Mouse (Mus musculus): ENCODE data around the gene Atxn1l. TPM values are rescaled to one million over a fixed set of nuclear protein-coding genes. Genes with fewer than 3 reads are reported as not detected.

Gene Atxn1l
- polyA plus RNA-seq, 1 experiment: not detected

DNA sequence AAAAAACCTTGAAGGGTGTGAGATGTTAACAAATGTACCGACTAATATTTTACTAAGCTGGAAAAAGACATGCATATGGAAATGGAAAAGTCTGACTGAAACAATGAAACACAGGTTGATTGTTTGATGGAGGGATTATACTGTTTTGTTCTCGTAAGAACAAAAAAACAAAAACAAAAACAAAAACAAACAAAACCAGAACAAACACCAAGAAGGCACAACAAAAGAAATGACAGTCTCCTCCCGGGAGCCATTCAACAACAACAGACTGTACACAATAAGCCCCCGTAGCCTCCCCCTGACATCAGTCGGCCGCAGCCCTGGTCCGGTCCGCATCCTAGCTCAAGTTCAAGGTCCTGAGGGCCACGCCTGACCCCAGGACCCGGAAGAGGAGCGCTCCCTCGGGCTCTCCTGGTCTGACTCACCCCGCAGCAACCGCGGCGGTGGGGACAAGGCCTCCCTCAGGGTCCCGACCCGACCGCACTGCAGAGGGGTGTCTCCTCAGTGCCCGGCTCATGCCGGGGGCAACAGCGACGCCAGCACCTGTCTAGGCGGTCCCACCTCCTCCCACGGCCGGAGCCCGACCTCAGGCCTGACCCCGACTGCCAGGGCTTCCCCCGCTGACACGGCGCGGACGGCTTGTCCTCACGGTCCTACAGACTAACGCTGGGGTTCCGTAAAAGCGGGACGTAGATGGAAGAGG lies 44.9 kb downstream of the Atxn1l start:
- under 1% methylated on average over 38 of the region's 38 CpGs for WGBS
- Histone ChIP-seq H3K4me1 (ENCODE audit: control insufficient read depth, insufficient read depth, low read length) (peaks cover 7% of the 10 kb centered on the region), H3K27ac (ENCODE audit: insufficient read depth, low read depth, low read length) (peak overlapping the region; percentile 80), H3K4me3 (ENCODE audit: insufficient read depth, low read depth, low read length) (peak overlapping the region; percentile 64)
- TF ChIP-seq CTCF (IDR thresholded peaks at IDR 0.05; ENCODE audit: insufficient read depth, low read depth, low read length) (no peak), POLR2A (IDR thresholded peaks at IDR 0.05; ENCODE audit: insufficient read depth, low read depth, low read length) (no peak)

DNA sequence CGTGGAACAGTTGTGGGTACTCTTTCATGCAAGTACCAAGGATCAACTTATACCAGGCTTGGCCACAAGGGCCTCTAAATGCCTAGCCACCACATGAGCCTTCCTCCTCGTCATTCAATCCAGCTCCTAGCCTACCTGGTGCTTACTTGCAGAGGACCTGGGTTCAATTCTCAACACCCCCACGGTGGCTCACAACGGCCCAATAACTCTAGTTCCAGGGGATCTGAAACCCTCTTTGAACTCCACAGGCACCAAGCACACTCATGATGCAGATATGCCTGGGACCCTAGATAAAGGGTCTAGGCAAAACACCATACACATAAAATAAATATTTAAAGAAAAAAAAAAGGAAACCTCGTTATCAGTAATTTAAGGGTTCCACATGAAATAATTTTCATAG lies 45.8 kb downstream of the Atxn1l start:
- Histone ChIP-seq H3K4me1 (ENCODE audit: control insufficient read depth, insufficient read depth, low read length) (peaks cover 11% of the 10 kb centered on the region), H3K4me3 (ENCODE audit: insufficient read depth, low read depth, low read length) (peak overlapping the region; percentile 44), H3K27ac (ENCODE audit: insufficient read depth, low read depth, low read length) (no peak overlapping the region)
- 33% methylated on average over 5 of the region's 5 CpGs for WGBS
- TF ChIP-seq CTCF (IDR thresholded peaks at IDR 0.05; ENCODE audit: insufficient read depth, low read depth, low read length): no peak

DNA sequence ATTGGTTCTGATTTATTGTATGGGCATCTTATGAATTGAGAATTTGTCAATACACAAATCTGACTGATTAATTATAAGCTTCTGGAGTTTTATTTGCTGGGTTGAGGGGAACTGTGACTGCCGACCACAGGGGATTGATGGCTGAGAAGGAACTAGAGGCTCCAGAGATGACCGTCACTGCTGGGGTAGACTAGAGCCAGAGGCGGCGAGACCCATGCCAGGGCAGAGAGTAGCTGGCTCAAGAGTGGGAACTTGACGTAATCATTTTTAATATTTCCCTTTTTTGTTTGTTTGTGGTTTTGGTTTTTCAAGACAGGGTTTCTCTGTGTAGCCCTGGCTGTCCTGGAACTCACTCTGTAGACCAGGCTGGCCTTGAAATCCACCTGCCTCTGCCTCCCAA lies 50.3 kb downstream of the Atxn1l start:
- no peak overlapping the region for H3K4me3 ChIP-seq (ENCODE audit: insufficient read depth, low read depth, low read length)
- H3K27ac ChIP-seq (ENCODE audit: insufficient read depth, low read depth, low read length): no peak overlapping the region
- WGBS: 83% methylated on average over 5 of the region's 5 CpGs
- TF ChIP-seq POLR2A (IDR thresholded peaks at IDR 0.05; ENCODE audit: insufficient read depth, low read depth, low read length) (no peak), CTCF (IDR thresholded peaks at IDR 0.05; ENCODE audit: insufficient read depth, low read depth, low read length) (no peak)
- H3K4me1 ChIP-seq (ENCODE audit: control insufficient read depth, insufficient read depth, low read length): peaks cover 17% of the 10 kb centered on the region

DNA sequence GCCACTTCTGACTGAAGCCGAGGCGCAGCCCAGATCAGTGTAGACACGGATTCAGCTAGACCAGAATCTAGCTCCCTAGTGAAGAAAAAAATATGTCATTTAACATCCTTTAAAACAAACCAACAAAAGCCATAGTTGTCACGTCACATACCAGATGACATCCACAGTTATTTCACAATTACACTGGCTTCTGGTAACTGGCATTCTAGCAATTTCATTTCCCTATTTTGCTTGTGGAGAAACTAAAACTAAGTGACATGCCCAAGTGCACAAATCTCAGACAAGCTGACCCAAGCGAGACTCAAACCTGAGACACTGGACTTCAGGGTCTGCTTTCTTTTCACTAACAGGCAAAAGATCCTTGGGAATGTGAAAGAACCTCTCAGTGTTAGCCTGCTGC lies 55.4 kb downstream of the Atxn1l start:
- TF ChIP-seq POLR2A (IDR thresholded peaks at IDR 0.05; ENCODE audit: insufficient read depth, low read depth, low read length) (no peak), CTCF (IDR thresholded peaks at IDR 0.05; ENCODE audit: insufficient read depth, low read depth, low read length) (no peak)
- H3K4me1 ChIP-seq (ENCODE audit: control insufficient read depth, insufficient read depth, low read length): peaks cover 6% of the 10 kb centered on the region
- 89% methylated on average over 5 of the region's 5 CpGs for WGBS
- no peak overlapping the region for H3K27ac ChIP-seq (ENCODE audit: insufficient read depth, low read depth, low read length)
- no peak overlapping the region for H3K4me3 ChIP-seq (ENCODE audit: insufficient read depth, low read depth, low read length)

DNA sequence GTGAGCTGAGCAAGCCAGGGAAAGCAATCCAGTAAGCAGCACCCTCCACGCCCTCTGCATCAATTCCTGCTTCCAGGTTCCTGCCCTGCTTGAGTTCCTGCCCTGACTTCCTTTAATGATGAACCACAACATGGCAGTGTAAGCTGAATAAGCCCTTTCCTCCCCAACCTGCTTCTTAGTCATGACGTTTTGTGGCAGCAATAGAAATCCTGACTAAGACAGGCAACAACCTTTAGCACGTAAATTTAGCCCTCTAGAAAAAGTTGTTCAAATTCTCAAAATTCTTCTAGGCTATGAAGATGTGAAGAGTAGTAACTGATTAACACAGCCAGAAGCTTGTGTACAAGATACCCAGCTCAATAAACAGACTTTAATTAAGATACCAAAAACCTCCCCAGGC lies 56.0 kb downstream of the Atxn1l start:
- TF ChIP-seq CTCF (IDR thresholded peaks at IDR 0.05; ENCODE audit: insufficient read depth, low read depth, low read length) (no peak), POLR2A (IDR thresholded peaks at IDR 0.05; ENCODE audit: insufficient read depth, low read depth, low read length) (no peak)
- Histone ChIP-seq H3K27ac (ENCODE audit: insufficient read depth, low read depth, low read length) (no peak overlapping the region), H3K4me3 (ENCODE audit: insufficient read depth, low read depth, low read length) (no peak overlapping the region), H3K4me1 (ENCODE audit: control insufficient read depth, insufficient read depth, low read length) (peaks cover 6% of the 10 kb centered on the region)
- WGBS: 76% methylated on average over 3 of the region's 3 CpGs

Other genes with a start within 250 kb of the Atxn1l start
- not detected in 2 replicates for gene Pmfbp1, start 243.7 kb downstream of the Atxn1l start, polyA plus RNA-seq (2012; ENCODE audit: insufficient read depth, insufficient read length, low replicate concordance, missing spikeins)
- 90.7 TPM in 1 of 2 replicates, not detected in the other for gene Dhx38, start 171.9 kb downstream of the Atxn1l start, polyA plus RNA-seq (2012; ENCODE audit: insufficient read depth, insufficient read length, low replicate concordance, missing spikeins)
- not detected in 2 replicates for gene Txnl4b, start 171.8 kb downstream of the Atxn1l start, polyA plus RNA-seq (2012; ENCODE audit: insufficient read depth, insufficient read length, low replicate concordance, missing spikeins)
- not detected in 2 replicates for gene Hp, start 158.6 kb downstream of the Atxn1l start, polyA plus RNA-seq (2012; ENCODE audit: insufficient read depth, insufficient read length, low replicate concordance, missing spikeins)
- not detected in 2 replicates for gene Dhodh, start 129.1 kb downstream of the Atxn1l start, polyA plus RNA-seq (2012; ENCODE audit: insufficient read depth, insufficient read length, low replicate concordance, missing spikeins)
- gene Pkd1l3, start 123.2 kb downstream of the Atxn1l start, polyA plus RNA-seq (2012; ENCODE audit: insufficient read depth, insufficient read length, low replicate concordance, missing spikeins): not detected in 2 replicates
- gene Ist1, start 44.5 kb downstream of the Atxn1l start, polyA plus RNA-seq (2012; ENCODE audit: insufficient read depth, insufficient read length, low replicate concordance, missing spikeins): 88.0 TPM in 1 of 2 replicates, not detected in the other
- gene Zfp821, start 32.2 kb downstream of the Atxn1l start, polyA plus RNA-seq (2012; ENCODE audit: insufficient read depth, insufficient read length, low replicate concordance, missing spikeins): not detected in 2 replicates
- not detected in 2 replicates for gene Ap1g1, start 40.8 kb upstream of the Atxn1l start, polyA plus RNA-seq (2012; ENCODE audit: insufficient read depth, insufficient read length, low replicate concordance, missing spikeins)
- gene Phlpp2, start 130.8 kb upstream of the Atxn1l start, polyA plus RNA-seq (2012; ENCODE audit: insufficient read depth, insufficient read length, low replicate concordance, missing spikeins): not detected in 2 replicates
- gene Marveld3, start 224.5 kb upstream of the Atxn1l start, polyA plus RNA-seq (2012; ENCODE audit: insufficient read depth, insufficient read length, low replicate concordance, missing spikeins): not detected in 2 replicates